Mouse (Mus musculus) retina, embryonic 14.5 days (tissue): Measurements from ENCODE around the gene Aste1.

ENCODE experiments used
- DNase-seq: peaks from one replicate; pipeline ENCODE4 v3.0.0-alpha.2; 2015; ENCODE audit warnings: low spot score

The Aste1 gene

DNA sequence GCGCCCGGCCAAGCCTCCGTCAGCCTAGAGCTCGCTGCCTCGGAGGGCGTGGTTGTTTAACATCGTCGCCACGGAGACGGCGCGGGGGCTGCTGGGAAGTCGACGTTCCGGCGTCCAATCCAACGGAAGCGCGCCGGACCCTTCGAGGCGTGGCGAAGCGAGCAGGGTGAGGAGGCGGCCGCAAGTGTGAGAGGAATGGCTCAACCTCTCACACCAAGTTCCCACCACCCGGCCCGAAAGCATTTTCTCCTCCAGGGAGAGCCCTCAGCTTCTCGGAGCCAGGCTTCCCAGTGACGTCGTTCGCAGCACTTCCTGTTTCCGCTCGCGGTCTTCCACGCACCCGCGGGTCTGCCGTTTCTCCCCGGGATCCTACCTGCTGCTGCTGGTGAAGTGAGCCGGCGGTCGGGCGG lies at the start of gene Aste1, which contains the start of gene Nek11:
TSS of gene Aste1 (plus strand) at position 175 of the 410 bp plus-strand sequence.
TSS of gene Nek11 (minus strand) at position 307 of the 410 bp plus-strand sequence.
- peak; percentile 93 for DNase-seq

DNA sequence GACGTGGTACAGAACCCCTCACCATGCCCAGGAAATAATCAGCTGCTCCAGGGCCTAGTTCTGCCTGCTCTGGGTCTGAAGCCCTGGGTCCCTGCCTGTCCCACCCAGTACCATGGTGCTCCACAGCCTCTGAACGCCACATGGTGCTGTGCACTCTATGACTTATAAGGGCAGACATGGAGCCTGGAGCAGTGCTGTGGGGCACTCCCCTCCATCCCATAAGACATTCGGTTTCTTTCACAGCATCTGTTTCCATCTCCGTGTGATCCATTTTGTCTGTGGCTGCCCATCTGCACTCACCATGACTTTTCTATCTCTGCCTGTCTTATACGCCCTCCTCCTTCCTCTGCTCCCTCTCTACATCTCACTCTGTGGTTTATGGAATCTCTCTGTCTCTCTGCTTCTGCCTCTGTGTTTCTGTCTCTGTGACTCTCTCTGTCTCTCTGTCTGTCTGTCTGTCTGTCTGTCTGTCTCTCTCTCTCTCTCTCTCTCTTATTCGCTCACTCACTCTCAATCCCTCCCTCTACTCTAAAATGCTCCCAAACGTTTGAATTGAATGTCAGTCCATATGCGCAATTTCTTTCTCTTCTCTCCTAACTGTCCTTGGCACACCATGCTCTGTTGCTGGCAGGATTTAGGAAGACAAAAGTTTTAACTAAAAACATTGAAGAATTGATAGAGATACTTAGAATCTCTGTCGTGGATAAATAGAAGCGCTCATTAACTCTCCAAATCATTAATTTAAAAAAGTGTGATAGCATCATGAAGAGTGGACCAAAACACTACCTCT lies 46.8 kb upstream of the Aste1 start:
- DNase-seq: no peak

DNA sequence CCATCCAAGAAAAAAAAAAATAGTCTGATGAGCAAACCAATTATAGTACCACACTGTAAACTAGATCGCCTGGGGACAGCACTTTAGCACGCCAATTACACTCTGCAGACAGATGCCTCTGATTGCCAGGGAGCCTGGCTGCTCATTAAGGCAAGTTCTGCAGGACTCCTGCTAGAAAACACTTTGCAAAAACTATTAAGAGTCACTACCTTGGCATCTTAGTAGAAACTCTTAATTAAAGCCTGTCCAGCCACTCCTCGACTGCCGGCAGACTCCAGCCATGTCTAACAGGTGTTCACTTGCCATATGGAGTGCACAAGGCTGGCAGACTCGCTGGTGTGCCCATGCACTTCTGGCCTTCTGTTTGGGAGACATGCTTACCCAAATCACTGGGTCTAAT lies 46.2 kb upstream of the Aste1 start:
- peak; percentile 50 for DNase-seq

DNA sequence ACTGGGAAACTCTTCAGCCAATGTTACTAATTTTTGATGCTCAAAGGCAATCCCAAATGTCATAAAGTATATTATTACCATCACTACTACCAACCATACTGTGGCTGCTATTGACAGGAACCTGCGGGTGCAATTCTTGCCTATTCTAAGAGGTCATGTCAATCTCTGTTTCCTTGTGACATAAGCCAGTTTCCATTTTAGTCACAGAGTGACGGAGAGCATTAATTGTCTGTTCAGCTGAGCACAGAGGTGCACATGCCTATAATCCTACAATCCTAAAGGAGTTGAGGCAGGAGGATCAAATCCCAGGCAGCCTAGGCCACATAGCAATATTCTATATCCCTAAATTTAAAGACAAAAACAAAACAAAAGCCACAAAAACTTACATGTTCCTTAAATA lies 33.0 kb upstream of the Aste1 start:
- DNase-seq: no peak

DNA sequence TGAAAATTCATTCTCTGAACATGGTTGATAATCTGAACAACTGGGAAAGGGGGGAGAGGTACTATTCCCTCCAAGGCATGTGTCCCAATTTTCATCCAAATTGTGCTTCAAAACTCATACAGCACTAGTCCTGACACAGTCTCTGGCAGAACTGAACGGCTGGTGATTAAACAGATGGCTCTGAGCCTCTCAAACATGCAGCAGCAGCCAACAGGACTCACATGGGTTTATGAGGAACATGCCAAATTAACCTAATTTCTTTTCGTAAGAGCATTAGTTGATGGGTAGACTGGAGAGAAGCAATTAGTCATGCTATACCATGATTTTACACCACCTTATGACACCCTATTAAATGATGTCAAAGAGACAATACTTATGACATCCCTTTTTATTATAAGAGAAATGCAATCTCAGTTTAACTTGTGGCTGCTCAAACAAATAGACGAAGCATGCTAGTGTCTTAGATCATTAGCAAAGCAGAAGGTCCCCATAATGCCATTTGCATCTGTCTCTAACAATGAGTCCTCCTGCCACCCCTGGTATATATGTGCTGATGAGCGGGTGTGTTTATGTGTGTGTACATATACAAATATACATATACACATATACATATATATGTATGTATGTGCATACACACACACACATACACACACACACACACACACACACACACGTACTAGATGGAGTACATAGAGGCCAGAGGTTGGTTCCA lies 31.5 kb upstream of the Aste1 start:
- no peak for DNase-seq

DNA sequence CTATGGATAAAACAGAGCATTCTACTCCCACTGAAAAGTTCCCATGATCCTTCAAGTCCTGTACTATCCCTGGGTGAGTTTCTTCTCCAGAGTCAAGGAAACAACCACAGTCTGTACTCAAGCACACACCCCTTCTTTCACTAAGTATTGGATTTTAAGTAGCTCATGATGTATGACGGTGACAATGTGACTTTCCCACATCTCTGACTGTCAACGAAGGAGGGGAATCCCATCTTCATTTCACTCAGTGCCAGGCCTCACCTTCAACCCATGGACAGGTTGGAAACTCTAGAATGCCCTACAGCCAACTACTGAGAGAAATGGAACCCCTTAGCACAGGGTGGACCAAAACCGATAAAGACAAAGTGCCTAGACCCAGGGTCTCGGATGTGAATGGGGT lies 29.0 kb upstream of the Aste1 start:
- no peak for DNase-seq

DNA sequence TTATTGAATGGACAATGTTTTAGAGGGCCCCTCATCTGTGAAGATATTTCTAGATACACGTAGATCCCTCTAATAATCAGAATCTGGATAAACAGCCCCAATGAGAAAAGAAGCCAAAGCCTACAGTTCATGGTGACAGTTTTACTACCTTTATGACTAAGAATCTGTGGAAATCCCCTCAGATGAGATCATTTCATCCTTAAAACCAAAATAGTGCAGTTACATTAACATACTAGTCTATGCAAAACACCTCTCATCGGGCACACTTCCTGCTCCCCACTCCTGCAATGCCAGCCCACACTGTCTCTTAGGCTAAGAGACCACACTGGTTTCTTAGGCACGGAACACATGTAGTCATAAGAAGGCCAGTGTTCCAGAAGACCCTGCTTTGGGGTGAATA lies 26.6 kb upstream of the Aste1 start:
- DNase-seq: no peak

DNA sequence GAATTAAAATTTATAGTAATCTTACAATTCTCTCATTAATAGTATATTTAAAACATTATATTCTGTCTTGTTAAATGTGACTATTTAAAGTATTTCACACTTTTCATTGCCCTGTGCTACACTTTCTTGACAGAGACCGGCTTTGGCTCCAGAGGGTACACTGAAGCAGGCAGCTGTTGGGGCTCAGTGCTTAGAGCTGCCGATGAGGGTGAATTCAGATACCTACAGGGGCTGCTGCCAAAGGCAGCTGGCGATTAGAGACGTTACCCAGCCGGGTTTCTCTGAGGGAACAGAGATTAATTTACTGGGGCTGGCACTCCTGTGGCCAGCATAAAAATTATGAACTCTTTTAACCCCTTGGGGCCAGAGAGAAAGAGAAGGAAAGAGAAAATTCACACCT lies 20.8 kb upstream of the Aste1 start:
- DNase-seq: no peak

DNA sequence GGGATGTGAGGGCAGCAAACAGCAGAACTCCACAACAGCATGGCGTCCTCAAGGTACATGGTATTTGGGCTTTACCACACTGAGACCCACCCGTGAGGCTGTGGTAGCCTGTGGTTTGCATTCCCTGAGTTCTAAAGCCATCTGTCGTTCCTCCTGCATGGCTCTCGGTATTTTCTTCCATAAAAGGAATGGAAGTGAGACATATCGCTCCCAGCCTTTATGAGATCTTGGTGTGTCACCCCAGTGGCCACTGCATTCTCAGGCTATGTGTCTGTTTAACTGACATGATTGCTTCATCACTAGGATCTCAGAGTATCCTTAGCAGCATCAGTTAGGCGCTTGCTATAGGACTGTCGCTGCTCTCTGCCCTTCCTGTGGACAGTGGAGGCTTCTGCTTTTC lies 18.8 kb upstream of the Aste1 start:
- DNase-seq: no peak

DNA sequence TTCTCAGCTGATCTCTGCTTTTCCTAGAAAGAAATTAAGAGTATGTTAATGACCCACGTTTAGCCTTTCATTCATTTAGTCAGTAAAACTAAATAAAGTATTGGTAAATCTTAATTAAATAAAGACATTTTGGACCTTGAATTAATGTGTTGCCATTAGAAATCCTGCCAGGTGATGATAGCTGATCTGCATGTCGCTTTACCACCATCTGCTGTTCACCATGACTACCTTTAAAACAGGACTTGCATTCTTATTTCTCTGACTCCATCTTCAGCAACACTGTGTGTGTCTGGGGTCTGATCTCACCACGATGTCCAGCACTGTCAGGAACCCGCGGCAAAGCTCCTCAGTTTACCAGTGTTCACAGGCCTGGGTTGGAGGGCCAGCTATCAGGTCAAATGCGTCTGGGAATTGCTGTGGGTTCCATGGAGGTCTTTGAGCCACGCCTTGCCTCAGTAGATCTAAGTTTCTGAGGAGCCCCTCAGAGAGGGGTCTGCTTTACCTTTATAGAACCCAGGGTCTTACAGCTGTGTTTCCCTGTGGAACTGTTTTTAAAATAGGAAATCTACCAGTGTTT lies 18.1 kb upstream of the Aste1 start:
- DNase-seq: no peak

DNA sequence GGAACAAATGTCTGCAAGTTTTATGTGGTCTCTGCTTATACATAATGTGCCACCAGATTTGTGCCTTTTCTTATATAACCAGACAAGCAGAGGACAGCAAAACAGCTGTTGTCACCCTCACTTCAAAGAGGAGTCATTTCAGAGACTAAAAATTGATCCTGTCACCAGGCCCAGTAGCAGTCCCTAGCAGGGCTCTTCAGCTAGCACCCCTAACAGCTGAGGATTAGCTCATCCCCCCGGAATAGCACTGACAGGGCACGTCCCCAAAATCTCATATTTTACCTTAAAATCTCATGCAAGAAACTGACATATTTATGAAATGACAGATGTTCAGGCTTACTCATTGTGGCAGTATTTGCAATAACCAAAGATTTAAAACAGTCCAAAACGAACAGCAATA lies 17.6 kb upstream of the Aste1 start:
- DNase-seq: no peak

DNA sequence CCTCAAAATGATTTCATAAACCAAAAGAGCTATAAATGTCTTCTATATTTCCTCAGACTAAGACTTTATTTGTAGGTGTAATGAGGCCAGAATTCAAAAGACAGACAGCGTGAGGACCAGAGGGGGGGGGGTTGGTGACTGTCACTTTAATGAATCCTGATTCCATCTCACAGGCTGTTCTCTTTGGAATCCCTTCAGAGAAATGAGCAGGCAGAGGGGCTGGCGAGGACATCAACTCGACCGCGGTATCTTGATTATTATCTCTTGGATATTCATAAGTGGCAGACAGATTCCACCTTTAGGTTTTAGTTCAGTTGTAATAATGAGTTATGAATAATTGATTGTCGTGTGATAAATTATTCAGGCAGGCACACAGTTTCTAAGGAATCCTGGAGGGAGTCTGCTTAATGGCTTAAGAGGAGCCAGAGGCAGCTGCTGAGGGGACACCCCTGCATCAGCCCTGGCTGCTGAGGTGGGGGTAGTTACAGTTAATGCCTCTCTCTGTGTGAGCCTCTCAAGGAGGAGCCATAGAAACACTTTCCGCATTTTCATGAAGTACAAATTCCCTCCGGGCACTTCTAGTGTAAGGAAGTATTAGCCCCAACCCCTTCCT lies 15.6 kb upstream of the Aste1 start:
- peak; percentile 64 for DNase-seq

DNA sequence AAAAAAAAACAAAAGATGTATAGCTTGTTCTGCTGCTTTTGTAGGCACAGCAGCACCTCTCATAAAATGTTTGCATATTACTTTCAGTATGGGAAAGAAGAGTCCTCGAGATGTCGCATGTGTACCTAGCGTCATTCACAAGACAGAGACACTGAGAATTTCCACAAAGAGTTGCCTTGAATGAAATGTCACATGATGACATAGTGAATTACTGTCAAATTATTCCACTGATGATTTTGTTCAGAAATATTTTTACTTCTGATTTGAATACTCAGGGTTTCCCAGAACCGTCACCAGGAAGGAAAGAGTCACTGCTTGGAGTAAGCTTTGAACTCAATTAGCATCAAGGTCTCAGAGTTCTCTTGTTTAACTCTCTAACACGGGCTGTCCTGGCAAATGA lies 7.8 kb upstream of the Aste1 start:
- DNase-seq: no peak

DNA sequence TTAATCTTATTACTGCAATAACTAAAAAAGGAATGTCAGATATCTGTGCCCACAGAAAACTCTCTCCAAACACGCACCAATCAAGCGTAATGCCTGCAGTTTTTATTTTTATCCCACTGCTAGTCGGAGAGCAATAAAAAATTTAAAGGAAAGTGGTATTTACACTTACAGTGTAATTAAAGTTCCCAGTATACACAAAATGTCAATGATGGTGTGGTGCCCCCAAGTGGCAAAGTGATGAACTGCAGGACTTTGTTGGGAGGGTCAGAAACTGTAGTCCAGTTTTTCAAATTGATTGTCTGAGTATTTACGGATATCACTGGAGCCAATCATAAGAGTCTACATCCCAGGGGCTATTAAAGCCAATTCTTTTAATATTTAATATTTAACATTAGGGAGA lies 5.9 kb upstream of the Aste1 start:
- DNase-seq: peak; percentile 84

DNA sequence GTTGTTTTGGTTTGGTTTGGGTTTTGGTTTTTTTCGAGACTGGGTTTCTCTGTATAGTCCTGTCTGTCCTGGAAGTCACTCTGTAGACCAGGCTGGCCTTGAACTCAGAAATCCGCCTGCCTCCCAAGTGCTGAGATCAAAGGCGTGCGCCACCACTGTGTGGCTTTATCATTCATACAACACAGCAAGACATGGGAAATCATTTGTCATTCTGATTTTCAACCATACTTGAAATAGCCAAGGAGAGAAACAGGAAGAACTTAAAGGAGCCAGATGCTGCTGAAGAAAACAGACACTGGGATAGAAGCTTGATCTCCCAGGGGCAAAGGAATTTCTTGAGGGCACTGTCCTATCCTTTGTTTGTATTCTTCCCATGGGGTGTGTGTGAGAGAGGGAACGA lies 4.6 kb upstream of the Aste1 start:
- no peak for DNase-seq

DNA sequence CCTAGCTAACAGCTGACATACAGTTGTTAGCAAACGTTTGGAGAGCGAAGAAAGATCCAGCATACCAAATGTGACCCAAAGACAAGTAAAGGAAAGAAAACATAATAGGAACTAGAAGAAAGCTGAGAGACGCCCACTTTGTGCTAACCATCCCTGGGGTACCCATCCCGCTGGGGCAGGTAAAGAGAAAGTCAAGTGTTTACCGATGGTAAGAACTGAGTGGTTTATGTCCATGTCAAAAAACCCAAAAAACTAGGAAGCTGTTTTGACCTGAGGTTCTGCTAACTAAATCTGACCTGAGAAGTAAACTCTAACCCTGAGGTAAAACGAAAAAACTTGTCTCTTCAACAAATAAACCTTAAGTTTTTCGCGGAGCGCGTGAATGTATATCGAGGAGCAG lies 472 bp upstream of the Aste1 start:
- no peak for DNase-seq

DNA sequence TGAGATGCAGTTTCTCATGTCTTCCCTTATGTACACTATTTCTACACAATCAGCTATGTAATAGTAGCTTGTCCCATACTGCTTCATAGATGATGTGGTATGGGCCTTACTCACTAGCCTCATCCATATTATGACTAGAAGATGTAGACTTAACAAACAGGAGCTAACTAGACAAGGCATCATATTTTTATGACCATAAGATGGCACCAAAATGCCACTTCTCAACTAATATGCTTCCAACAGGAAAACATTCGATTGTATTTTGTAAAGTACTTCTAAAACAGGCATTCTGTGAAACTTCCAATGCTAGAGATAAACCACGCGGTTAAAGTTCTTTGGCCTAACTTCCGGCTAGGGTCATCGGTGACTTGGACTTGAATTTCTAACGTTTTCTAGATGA lies 13.4 kb downstream of the Aste1 start:
- no peak for DNase-seq

DNA sequence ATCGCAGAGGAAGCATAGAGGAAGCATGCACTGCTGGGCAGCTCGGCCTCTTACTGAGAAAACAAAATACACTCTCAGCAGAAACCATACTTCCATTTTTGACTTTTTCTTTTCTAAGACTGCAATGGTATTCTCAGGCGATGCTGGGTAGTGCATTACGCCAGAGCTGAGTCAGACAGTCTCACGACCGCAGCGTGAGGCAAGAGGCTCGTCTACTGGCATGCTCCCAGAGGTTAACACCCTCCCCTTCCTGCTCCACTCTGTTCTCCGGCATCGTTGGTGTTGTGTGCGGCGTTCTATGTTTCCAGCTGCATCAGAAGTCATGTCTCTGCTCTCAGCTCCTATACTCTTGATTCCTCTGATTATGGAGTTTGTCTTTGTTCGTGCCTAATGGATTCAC lies 63.8 kb downstream of the Aste1 start:
- DNase-seq: no peak

DNA sequence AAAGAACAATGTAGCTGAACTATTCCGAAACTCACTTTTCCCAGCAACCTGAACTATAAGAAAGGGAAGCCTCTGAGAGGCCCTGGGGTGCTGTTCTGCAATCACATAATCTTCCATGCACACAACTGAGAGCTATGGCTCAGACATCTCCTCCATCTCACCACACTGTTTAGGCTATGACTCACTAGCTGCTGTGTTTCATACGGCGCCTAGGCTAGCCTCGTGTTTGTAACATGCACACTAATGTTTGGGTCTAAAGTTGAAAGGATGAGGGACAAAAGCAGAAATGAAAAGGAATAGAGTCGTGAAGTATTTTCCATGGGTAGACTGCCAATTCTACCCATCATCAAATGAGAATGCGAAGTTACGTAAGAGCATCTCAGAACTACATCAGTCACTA lies 66.3 kb downstream of the Aste1 start:
- DNase-seq: no peak
